Mouse (Mus musculus) lung, adult 18-20 months (tissue): ENCODE results near the gene Inf2.

Experiments used
- DNase-seq, 2 experiments: peaks; one replicate each; pipeline ENCODE4 v3.0.0; 2022; ENCODE audit warnings: mixed read lengths in 2 of 2

The Inf2 gene

GRCm38 (mm10) chr12:112596454-112596853, 7.9 kb downstream of the Inf2 start:
- no peak for DNase-seq

- DNase-seq: no peak
Measured at GRCm38 (mm10) chr12:112596891-112597500, 8.4 kb downstream of the Inf2 start.

GRCm38 (mm10) chr12:112597618-112598017, 9.0 kb downstream of the Inf2 start:
- DNase-seq: no peak

GRCm38 (mm10) chr12:112599198-112599597, 10.6 kb downstream of the Inf2 start:
- DNase-seq: no peak

- no peak for DNase-seq
Measured at GRCm38 (mm10) chr12:112599942-112600611, 11.5 kb downstream of the Inf2 start.

GRCm38 (mm10) chr12:112604022-112604421, 15.4 kb downstream of the Inf2 start:
- peak; percentile 80 to 83 for DNase-seq

GRCm38 (mm10) chr12:112604709-112605649, 16.4 kb downstream of the Inf2 start:
- DNase-seq: peak; percentile 73 to 76

- peak; percentile 72 to 76 for DNase-seq
Measured at GRCm38 (mm10) chr12:112605766-112606165, 17.2 kb downstream of the Inf2 start.

- no peak for DNase-seq
Measured at GRCm38 (mm10) chr12:112606998-112607397, 18.4 kb downstream of the Inf2 start.

GRCm38 (mm10) chr12:112609031-112609430, 20.4 kb downstream of the Inf2 start:
- no peak for DNase-seq

GRCm38 (mm10) chr12:112616668-112617067, 28.1 kb downstream of the Inf2 start:
- DNase-seq: no peak

- DNase-seq: peak in 1 of 2 experiments; percentile 44
Measured at GRCm38 (mm10) chr12:112617184-112617583, 28.6 kb downstream of the Inf2 start.

GRCm38 (mm10) chr12:112617898-112618380, 29.4 kb downstream of the Inf2 start:
- DNase-seq: peak; percentile 72 to 73

- no peak for DNase-seq
Measured at GRCm38 (mm10) chr12:112618981-112619685, 30.5 kb downstream of the Inf2 start.

- peak; percentile 61 to 73 for DNase-seq
Measured at GRCm38 (mm10) chr12:112619686-112620353, 31.2 kb downstream of the Inf2 start, which contains the start of gene Adssl1. Adssl1 (plus strand) TSS chr12:112620045.

GRCm38 (mm10) chr12:112620354-112621061, 31.9 kb downstream of the Inf2 start:
- DNase-seq: no peak

- DNase-seq: no peak
Measured at GRCm38 (mm10) chr12:112621900-112622299, 33.3 kb downstream of the Inf2 start.

GRCm38 (mm10) chr12:112623742-112624141, 35.2 kb downstream of the Inf2 start:
- DNase-seq: peak; percentile 45 to 60

GRCm38 (mm10) chr12:112625700-112626099, 37.1 kb downstream of the Inf2 start:
- DNase-seq: peak in 1 of 2 experiments; percentile 46

GRCm38 (mm10) chr12:112626455-112626854, 37.9 kb downstream of the Inf2 start:
- peak in 1 of 2 experiments; percentile 50 for DNase-seq
